35 mouse cellular contexts compared by ENCODE assay signal in genomic region chr10:53913546-53914312, GRCm38 (mm10).
DNase-seq lines count a peak whose midpoint lies in the region; ATAC-seq and TF ChIP-seq lines count a peak whose summit lies in the region.
"Had no signal": no experiment of that assay in that cellular context is flagged by ENCODE, and none has a peak within 500 bp of the region (broad histone marks: within the 10 kb centered on the region; RNA-seq: fewer than 3 reads in every experiment).

No protein-coding gene starts in this region.

- H3K4me2 ChIP-seq in kidney, embryonic 15.5 days: no peak overlapping the region
- no peak overlapping the region for H3K4me2 ChIP-seq in midbrain, embryonic 15.5 days
- H3K4me2 ChIP-seq: embryonic facial prominence, embryonic 12.5 days; forebrain, embryonic 15.5 days; heart, embryonic 12.5 days; hindbrain, embryonic 14.5 days; limb, embryonic 12.5 days; liver, embryonic 15.5 days; lung, embryonic 15.5 days had no signal

- ATAC-seq in megakaryocyte, adult 5-6 weeks (ENCODE audit: poor library complexity, severe bottlenecking): peak; percentile 83
- no peak for ATAC-seq in activated CD4-positive, CD25-positive, alpha-beta regulatory T cell, adult 4 months
- no peak for ATAC-seq in kidney, embryonic 15.5 days (replicated peaks; ENCODE audit: low FRiP score)
- no peak for ATAC-seq in midbrain, embryonic 15.5 days (replicated peaks)
- ATAC-seq: CD4-positive, CD25-positive, alpha-beta regulatory T cell, adult 4 months; forebrain, embryonic 15.5 days; intestine, postnatal 0 days; Patski had no signal

- H3K27me3 ChIP-seq in spleen, adult 2 months (ENCODE audit: control insufficient read depth, insufficient read depth, low read length): no peaks in the 10 kb centered on the region
- H3K27me3 ChIP-seq in kidney, embryonic 15.5 days: no peaks in the 10 kb centered on the region
- no peaks in the 10 kb centered on the region for H3K27me3 ChIP-seq in midbrain, embryonic 15.5 days (replicated peaks)
- H3K27me3 ChIP-seq: embryonic facial prominence, embryonic 12.5 days; forebrain, embryonic 15.5 days; heart, embryonic 12.5 days; limb, embryonic 12.5 days; liver, embryonic 15.5 days; lung, embryonic 15.5 days; Patski had no signal

- no peak overlapping the region for H3K4me3 ChIP-seq in spleen, adult 2 months (ENCODE audit: extremely low read depth, insufficient read depth, insufficient read length)
- no peak overlapping the region for H3K4me3 ChIP-seq in kidney, embryonic 15.5 days (replicated peaks)
- H3K4me3 ChIP-seq in midbrain, embryonic 15.5 days: no peak overlapping the region
- H3K4me3 ChIP-seq: embryonic facial prominence, embryonic 12.5 days; forebrain, embryonic 15.5 days; heart, adult 2 months; heart, embryonic 12.5 days; limb, embryonic 12.5 days; liver, embryonic 15.5 days; lung, embryonic 15.5 days had no signal

- TF ChIP-seq POLR2A in spleen, adult 2 months (IDR thresholded peaks at IDR 0.05; ENCODE audit: low read depth, low read length): no peak

- TF ChIP-seq CTCF in spleen, adult 2 months (IDR thresholded peaks at IDR 0.05; ENCODE audit: extremely low read depth, insufficient read depth, insufficient read length, insufficient replicate concordance): no peak

- peaks cover 38% of the 10 kb centered on the region for H3K36me3 ChIP-seq in spleen, adult 2 months (ENCODE audit: control insufficient read depth, insufficient read depth, low read length)
- H3K36me3 ChIP-seq in kidney, embryonic 15.5 days: peaks cover 7% of the 10 kb centered on the region; the same call in 1 of the 2 replicates
- H3K36me3 ChIP-seq in midbrain, embryonic 15.5 days (replicated peaks): no peaks in the 10 kb centered on the region
- H3K36me3 ChIP-seq: embryonic facial prominence, embryonic 12.5 days; forebrain, embryonic 15.5 days; limb, embryonic 12.5 days; lung, embryonic 15.5 days had no signal

- 32% methylated on average over 4 of the region's 4 CpGs for WGBS in spleen, adult 2 months
- 93% methylated on average over 4 of the region's 4 CpGs for WGBS in kidney, embryonic 15.5 days
- WGBS in midbrain, embryonic 15.5 days: 86% methylated on average over 4 of the region's 4 CpGs

- H3K27ac ChIP-seq in spleen, adult 2 months (ENCODE audit: insufficient read depth, low read length): no peak overlapping the region
- no peak overlapping the region for H3K27ac ChIP-seq in kidney, embryonic 15.5 days
- no peak overlapping the region for H3K27ac ChIP-seq in midbrain, embryonic 15.5 days
- H3K27ac ChIP-seq: embryonic facial prominence, embryonic 12.5 days; forebrain, embryonic 15.5 days; heart, adult 2 months; hindbrain, embryonic 14.5 days; limb, embryonic 12.5 days; liver, embryonic 15.5 days; lung, embryonic 15.5 days; stomach, postnatal 0 days had no signal

- no peaks in the 10 kb centered on the region for H3K9me3 ChIP-seq in kidney, embryonic 15.5 days (replicated peaks)
- no peaks in the 10 kb centered on the region for H3K9me3 ChIP-seq in midbrain, embryonic 15.5 days
- H3K9me3 ChIP-seq: embryonic facial prominence, embryonic 12.5 days; forebrain, embryonic 15.5 days; heart, embryonic 12.5 days; limb, embryonic 12.5 days; liver, embryonic 15.5 days; lung, embryonic 15.5 days had no signal

- DNase-seq in spleen, adult 2 months (ENCODE audit: low read depth in 1 of 2, low spot score in 2 of 2): peak; percentile 20 to 25
- DNase-seq in spleen, postnatal 14 days (ENCODE audit: low spot score in 2 of 2): no peak
- peak; percentile 34 for DNase-seq in MEL-GATA-1-ER (ENCODE audit: extremely low read depth, low read depth)
- DNase-seq in cerebellum, adult 11 months: no peak
- DNase-seq: adrenal gland, adult 2 months; adrenal gland, postnatal 36 days; cerebellum, adult 8-10 months; cerebellum, postnatal 36 days; embryo, embryonic 11 days; gastrocnemius, postnatal 25 days; heart, adult 2 months; heart, postnatal 4 days; kidney, adult 9 months; kidney, postnatal 14 days; layer of hippocampus, adult 9-11 months; lung, postnatal 4 days; midbrain, embryonic 14.5 days; right cerebral cortex, postnatal 4 days; thymus, adult 18-20 months; thymus, postnatal 25 days had no signal

- no peak overlapping the region for H3K9ac ChIP-seq in kidney, embryonic 15.5 days
- H3K9ac ChIP-seq in midbrain, embryonic 15.5 days: no peak overlapping the region
- H3K9ac ChIP-seq: embryonic facial prominence, embryonic 12.5 days; forebrain, embryonic 15.5 days; heart, embryonic 12.5 days; hindbrain, embryonic 14.5 days; limb, embryonic 12.5 days; liver, embryonic 15.5 days; lung, embryonic 15.5 days had no signal

- peaks cover 6% of the 10 kb centered on the region for H3K4me1 ChIP-seq in spleen, adult 2 months (ENCODE audit: control insufficient read depth, insufficient read depth, insufficient read length)
- H3K4me1 ChIP-seq in kidney, embryonic 15.5 days: peaks cover 8% of the 10 kb centered on the region
- H3K4me1 ChIP-seq in midbrain, embryonic 15.5 days: 0 out of 2 replicates have a peak, but pooled peaks cover 2% of the 10 kb centered on the region
- H3K4me1 ChIP-seq: embryonic facial prominence, embryonic 12.5 days; forebrain, embryonic 15.5 days; heart, embryonic 12.5 days; limb, embryonic 12.5 days had no signal

Comparison
In these comparisons a context has a peak if more than half of its experiments do, and no peak if none do; other contexts are left out.
1. DNase-seq: peak in spleen, adult 2 months (2 of 2) and MEL-GATA-1-ER (single experiment); none in spleen, postnatal 14 days (0 of 2) and cerebellum, adult 11 months (single experiment).